Mouse (Mus musculus) layer of hippocampus, adult 11-12 months (tissue): ENCODE results near the gene Rapgefl1.

Source experiments
- DNase-seq: peaks from one replicate; pipeline ENCODE4 v3.0.0; 2022; ENCODE audit warnings: low spot score

The Rapgefl1 gene

GRCm38 (mm10) chr11:98858759-98859731, 22.5 kb downstream of the Rapgefl1 start:
- peak; percentile 93 for DNase-seq

GRCm38 (mm10) chr11:98863028-98863750, 26.6 kb downstream of the Rapgefl1 start, which contains the start of gene Wipf2:
Gene Wipf2, plus strand, starts transcription at chr11:98863638.
- peak; percentile 97 for DNase-seq

GRCm38 (mm10) chr11:98863751-98864429, 27.3 kb downstream of the Rapgefl1 start:
- DNase-seq, result peak; percentile 29

GRCm38 (mm10) chr11:98867293-98867692, 30.7 kb downstream of the Rapgefl1 start:
- DNase-seq, result no peak

- DNase-seq, result no peak
Observed at GRCm38 (mm10) chr11:98869906-98870305, 33.3 kb downstream of the Rapgefl1 start.

GRCm38 (mm10) chr11:98870791-98871190, 34.2 kb downstream of the Rapgefl1 start:
- DNase-seq, result no peak

GRCm38 (mm10) chr11:98871416-98871815, 34.8 kb downstream of the Rapgefl1 start:
- no peak for DNase-seq

GRCm38 (mm10) chr11:98872040-98872439, 35.5 kb downstream of the Rapgefl1 start:
- DNase-seq, result peak; percentile 75

GRCm38 (mm10) chr11:98873900-98874299, 37.3 kb downstream of the Rapgefl1 start:
- no peak for DNase-seq

GRCm38 (mm10) chr11:98877001-98877400, 40.4 kb downstream of the Rapgefl1 start:
- no peak for DNase-seq

- no peak for DNase-seq
Observed at GRCm38 (mm10) chr11:98887703-98888102, 51.1 kb downstream of the Rapgefl1 start.

- DNase-seq, result no peak
Observed at GRCm38 (mm10) chr11:98889077-98889476, 52.5 kb downstream of the Rapgefl1 start.

GRCm38 (mm10) chr11:98889977-98890376, 53.4 kb downstream of the Rapgefl1 start:
- no peak for DNase-seq

GRCm38 (mm10) chr11:98892426-98892825, 55.8 kb downstream of the Rapgefl1 start:
- DNase-seq, result no peak

- DNase-seq, result no peak
Observed at GRCm38 (mm10) chr11:98900529-98901125, 64.0 kb downstream of the Rapgefl1 start.

GRCm38 (mm10) chr11:98902621-98903245, 66.1 kb downstream of the Rapgefl1 start:
- DNase-seq, result no peak
